Mouse (Mus musculus): ENCODE measurements at regions not wholly inside any gene's neighbourhood (a gene's known extent, or its start where the extent isn't known, plus 50 kb on each side); places are given as distances from the start of the nearest gene placed in this dataset.

- no peak overlapping the region for H3K4me3 ChIP-seq (ENCODE audit: insufficient read depth, low read depth, low read length)
- no peak overlapping the region for H3K27ac ChIP-seq (ENCODE audit: insufficient read depth, low read depth, low read length)
- WGBS: 59% methylated on average over 5 of the region's 5 CpGs
- TF ChIP-seq POLR2A (IDR thresholded peaks at IDR 0.05; ENCODE audit: insufficient read depth, low read depth, low read length): no peak
- no peak for TF ChIP-seq CTCF (IDR thresholded peaks at IDR 0.05; ENCODE audit: insufficient read depth, low read depth, low read length)
- no peaks in the 10 kb centered on the region for H3K4me1 ChIP-seq (ENCODE audit: control insufficient read depth, insufficient read depth, low read length)
Observed at GRCm38 (mm10) chr10:46298352-46298751, 720.7 kb downstream of the Hace1 start.

GRCm38 (mm10) chr10:46299521-46299920 is 721.9 kb downstream of the Hace1 start:
- Histone ChIP-seq H3K27ac (ENCODE audit: insufficient read depth, low read depth, low read length) (no peak overlapping the region), H3K4me1 (ENCODE audit: control insufficient read depth, insufficient read depth, low read length) (no peaks in the 10 kb centered on the region), H3K4me3 (ENCODE audit: insufficient read depth, low read depth, low read length) (no peak overlapping the region)
- TF ChIP-seq POLR2A (IDR thresholded peaks at IDR 0.05; ENCODE audit: insufficient read depth, low read depth, low read length) (no peak), CTCF (IDR thresholded peaks at IDR 0.05; ENCODE audit: insufficient read depth, low read depth, low read length) (no peak)
- 51% methylated on average over 3 of the region's 3 CpGs for WGBS

DNA sequence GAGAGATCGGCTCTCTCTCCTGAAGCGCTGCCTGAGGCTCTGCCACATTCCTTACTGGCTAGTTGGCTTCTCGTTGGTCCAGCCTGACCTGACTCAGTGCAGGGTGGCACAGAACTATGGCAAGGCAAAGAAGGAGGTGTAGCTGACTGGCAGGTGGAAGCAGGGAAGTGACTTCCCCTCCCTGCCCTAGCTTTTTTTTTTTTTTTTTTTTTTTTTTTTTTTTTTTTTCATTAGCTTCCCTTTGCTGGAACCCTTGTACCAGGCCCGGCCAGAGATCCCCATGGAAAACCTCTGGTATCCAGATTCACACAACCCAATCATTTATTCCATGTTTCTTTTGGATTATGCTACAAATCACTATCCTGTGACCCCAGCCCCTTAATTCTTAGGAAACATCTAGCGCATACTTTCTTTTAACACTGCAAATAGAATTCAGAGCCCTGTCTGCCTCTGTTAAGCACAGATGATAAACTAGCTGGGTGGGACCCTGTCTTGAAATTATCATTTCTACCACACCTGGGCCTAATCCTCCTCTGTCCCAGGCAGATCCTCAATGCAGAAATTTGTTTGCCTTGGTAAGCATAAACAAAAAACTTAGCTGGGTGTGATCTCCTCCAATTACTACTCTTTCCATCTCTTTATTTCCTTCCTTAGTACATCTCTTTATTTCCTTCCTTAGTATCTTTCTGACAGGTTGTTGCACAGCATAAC is 742.9 kb downstream of the Hace1 start:
- Histone ChIP-seq H3K4me1 (ENCODE audit: control insufficient read depth, insufficient read depth, low read length) (no peaks in the 10 kb centered on the region), H3K27ac (ENCODE audit: insufficient read depth, low read depth, low read length) (no peak overlapping the region), H3K4me3 (ENCODE audit: insufficient read depth, low read depth, low read length) (no peak overlapping the region)
- 94% methylated on average over 5 of the region's 5 CpGs for WGBS
- no peak for TF ChIP-seq POLR2A (IDR thresholded peaks at IDR 0.05; ENCODE audit: insufficient read depth, low read depth, low read length)
- no peak for TF ChIP-seq CTCF (IDR thresholded peaks at IDR 0.05; ENCODE audit: insufficient read depth, low read depth, low read length)

- TF ChIP-seq CTCF (IDR thresholded peaks at IDR 0.05; ENCODE audit: insufficient read depth, low read depth, low read length): no peak
- no peak for TF ChIP-seq POLR2A (IDR thresholded peaks at IDR 0.05; ENCODE audit: insufficient read depth, low read depth, low read length)
- Histone ChIP-seq H3K27ac (ENCODE audit: insufficient read depth, low read depth, low read length) (no peak overlapping the region), H3K4me1 (ENCODE audit: control insufficient read depth, insufficient read depth, low read length) (no peaks in the 10 kb centered on the region), H3K4me3 (ENCODE audit: insufficient read depth, low read depth, low read length) (no peak overlapping the region)
- WGBS: 95% methylated on average over 3 of the region's 3 CpGs
Observed at GRCm38 (mm10) chr10:46321040-46321439, 743.4 kb downstream of the Hace1 start.

DNA sequence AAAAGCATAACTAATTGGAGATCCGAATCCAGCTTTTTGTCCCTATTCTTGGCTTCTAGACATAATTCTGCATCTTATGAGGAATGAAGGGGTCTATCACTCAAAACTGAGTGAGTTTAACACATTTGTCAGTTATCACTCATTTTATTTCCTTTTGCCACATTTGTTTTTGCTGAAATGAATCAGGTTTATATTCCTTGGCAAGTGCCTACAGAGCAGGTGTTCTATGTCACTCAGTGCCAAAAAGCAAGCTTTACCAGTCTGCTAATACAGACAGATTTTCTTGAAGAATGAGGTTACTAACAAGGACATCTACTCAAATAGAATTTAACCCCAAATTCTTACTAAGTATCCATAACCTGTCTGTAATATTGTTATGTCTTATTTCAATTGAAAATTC is 751.4 kb downstream of the Hace1 start:
- Histone ChIP-seq H3K4me1 (ENCODE audit: control insufficient read depth, insufficient read depth, low read length) (no peaks in the 10 kb centered on the region), H3K27ac (ENCODE audit: insufficient read depth, low read depth, low read length) (no peak overlapping the region), H3K4me3 (ENCODE audit: insufficient read depth, low read depth, low read length) (no peak overlapping the region)
- WGBS: 85% methylated on average over 1 of the region's 1 CpGs
- TF ChIP-seq CTCF (IDR thresholded peaks at IDR 0.05; ENCODE audit: insufficient read depth, low read depth, low read length): no peak
- TF ChIP-seq POLR2A (IDR thresholded peaks at IDR 0.05; ENCODE audit: insufficient read depth, low read depth, low read length): no peak

DNA sequence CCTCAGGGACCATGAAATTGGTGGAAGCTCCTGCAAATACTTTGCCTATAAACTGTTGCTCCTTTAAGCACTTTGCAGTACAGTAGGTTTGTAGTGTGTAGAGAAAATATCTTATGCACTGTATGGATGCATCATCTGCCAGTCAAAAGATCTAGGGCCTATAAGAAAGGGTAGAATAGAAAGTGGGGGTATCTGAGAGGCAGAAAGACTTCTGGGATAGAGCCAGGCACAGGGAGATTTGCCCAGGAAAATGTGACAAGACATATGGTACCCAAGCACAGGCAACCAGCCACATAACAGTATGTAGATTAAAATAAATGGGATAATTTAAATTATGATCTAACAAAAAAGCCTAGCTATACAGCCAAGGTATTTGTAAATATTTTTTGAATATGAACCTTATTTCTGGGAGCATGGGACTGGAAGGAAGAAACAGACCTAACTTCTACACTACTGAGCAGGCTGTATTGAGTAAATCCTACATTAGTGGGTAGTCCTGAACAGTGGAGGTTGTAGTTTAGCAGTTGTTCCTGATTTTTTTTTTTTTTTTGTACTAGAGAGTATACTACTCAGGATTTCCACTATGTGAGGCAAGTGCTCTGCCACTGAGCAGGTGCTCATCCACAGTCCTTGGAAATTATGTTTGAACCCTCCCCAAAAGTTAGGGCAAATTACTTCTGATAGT is 754.1 kb downstream of the Hace1 start:
- no peak for TF ChIP-seq CTCF (IDR thresholded peaks at IDR 0.05; ENCODE audit: insufficient read depth, low read depth, low read length)
- no peak for TF ChIP-seq POLR2A (IDR thresholded peaks at IDR 0.05; ENCODE audit: insufficient read depth, low read depth, low read length)
- Histone ChIP-seq H3K4me3 (ENCODE audit: insufficient read depth, low read depth, low read length) (no peak overlapping the region), H3K4me1 (ENCODE audit: control insufficient read depth, insufficient read depth, low read length) (no peaks in the 10 kb centered on the region), H3K27ac (ENCODE audit: insufficient read depth, low read depth, low read length) (no peak overlapping the region)

DNA sequence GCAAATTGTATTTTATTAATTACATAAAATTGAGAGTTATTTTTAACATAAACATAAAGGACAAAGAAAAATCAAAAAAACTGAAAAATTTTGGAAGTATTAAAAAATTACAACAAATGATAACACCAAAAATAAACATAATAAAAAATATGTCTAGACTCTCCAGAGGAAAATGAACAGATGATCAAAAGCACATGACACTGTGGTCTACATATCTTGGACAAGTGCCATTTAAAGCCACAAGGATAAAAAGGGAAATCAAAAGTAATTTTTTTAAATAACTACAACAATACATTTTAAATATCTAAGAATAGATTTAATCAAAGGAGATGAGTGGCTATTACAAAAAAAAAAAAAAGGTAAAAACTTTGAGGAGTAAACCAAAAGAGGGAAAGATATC is 755.6 kb downstream of the Hace1 start:
- no peak for TF ChIP-seq CTCF (IDR thresholded peaks at IDR 0.05; ENCODE audit: insufficient read depth, low read depth, low read length)
- TF ChIP-seq POLR2A (IDR thresholded peaks at IDR 0.05; ENCODE audit: insufficient read depth, low read depth, low read length): no peak
- Histone ChIP-seq H3K4me3 (ENCODE audit: insufficient read depth, low read depth, low read length) (no peak overlapping the region), H3K27ac (ENCODE audit: insufficient read depth, low read depth, low read length) (no peak overlapping the region), H3K4me1 (ENCODE audit: control insufficient read depth, insufficient read depth, low read length) (no peaks in the 10 kb centered on the region)

DNA sequence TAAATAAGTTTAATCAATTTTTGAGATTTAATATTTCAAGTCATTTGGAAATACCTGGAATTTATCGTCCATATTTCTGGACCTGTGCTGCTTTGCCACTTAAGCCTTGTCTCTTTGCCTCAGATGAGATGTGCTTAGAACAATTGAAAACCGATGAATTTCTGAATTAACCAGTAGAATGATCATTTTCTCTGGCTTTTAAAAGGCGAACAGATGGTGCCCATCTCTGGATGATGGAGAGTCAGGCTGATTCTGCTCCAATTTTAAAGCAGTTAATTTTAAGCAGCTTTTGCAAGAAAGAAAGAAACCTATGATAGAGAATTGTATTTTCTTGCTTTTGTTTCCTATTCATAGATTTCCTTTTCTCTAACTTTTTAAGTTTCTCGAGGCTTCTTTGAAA is 767.7 kb downstream of the Hace1 start:
- Histone ChIP-seq H3K27ac (ENCODE audit: insufficient read depth, low read depth, low read length) (no peak overlapping the region), H3K4me1 (ENCODE audit: control insufficient read depth, insufficient read depth, low read length) (no peaks in the 10 kb centered on the region), H3K4me3 (ENCODE audit: insufficient read depth, low read depth, low read length) (no peak overlapping the region)
- WGBS: 54% methylated on average over 4 of the region's 4 CpGs
- TF ChIP-seq CTCF (IDR thresholded peaks at IDR 0.05; ENCODE audit: insufficient read depth, low read depth, low read length): no peak
- TF ChIP-seq POLR2A (IDR thresholded peaks at IDR 0.05; ENCODE audit: insufficient read depth, low read depth, low read length): no peak

DNA sequence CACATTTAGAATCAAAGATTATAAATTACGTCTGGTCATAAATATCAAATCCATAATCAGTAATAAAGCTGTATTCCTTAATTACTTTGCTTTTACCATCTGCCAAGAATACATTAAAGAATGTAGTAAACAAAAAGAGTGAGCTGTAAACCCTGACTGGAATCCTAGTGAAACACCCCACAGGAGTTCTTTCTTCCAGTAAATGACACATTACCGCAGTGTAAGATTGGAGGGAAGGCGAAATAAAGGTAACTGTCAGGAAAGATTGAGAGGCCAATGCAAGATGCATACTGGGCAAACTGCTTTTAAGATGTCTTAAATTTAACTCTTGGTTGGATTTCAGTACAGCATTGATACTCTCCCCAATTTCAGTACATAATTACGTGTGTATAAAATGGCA is 772.0 kb downstream of the Hace1 start:
- H3K27ac ChIP-seq (ENCODE audit: insufficient read depth, low read depth, low read length): no peak overlapping the region
- TF ChIP-seq POLR2A (IDR thresholded peaks at IDR 0.05; ENCODE audit: insufficient read depth, low read depth, low read length) (no peak), CTCF (IDR thresholded peaks at IDR 0.05; ENCODE audit: insufficient read depth, low read depth, low read length) (no peak)
- 53% methylated on average over 4 of the region's 4 CpGs for WGBS
- no peak overlapping the region for H3K4me3 ChIP-seq (ENCODE audit: insufficient read depth, low read depth, low read length)
- H3K4me1 ChIP-seq (ENCODE audit: control insufficient read depth, insufficient read depth, low read length): no peaks in the 10 kb centered on the region
